14 mouse cellular contexts compared by ENCODE assay signal in the genomic region with DNA sequence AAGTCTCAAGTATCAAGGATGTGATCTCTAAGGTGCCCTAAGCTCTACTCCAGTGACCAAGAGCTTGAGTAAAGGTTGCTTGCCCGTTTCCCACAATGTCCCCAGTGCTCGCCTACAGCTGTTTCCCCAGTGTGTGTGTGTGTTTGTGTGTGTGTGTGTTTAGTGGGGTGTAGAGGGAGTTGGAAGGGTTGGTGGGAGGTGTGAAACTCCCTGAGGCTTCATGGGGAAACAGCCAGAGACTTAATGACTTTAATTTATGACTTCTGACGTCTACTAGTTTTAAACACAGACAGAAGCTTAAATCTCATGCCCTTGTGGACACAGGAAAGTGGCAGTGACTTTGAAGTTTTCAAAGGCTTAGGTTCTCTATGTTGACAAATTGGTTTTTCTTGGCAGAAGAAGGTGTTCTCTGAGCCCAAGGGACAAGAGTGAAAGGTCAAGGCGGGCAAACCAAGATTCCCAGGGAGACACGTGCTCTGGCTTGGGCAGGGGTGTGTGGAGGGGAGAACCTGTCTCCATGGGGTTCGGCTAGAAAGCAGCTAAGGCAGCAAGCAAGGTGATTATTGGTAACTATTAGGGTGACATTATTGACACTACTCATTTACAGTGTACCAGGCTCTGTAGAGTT. TPM values are rescaled to one million over a fixed set of nuclear protein-coding genes. Genes with fewer than 3 reads are reported as not detected.
DNase-seq lines count a peak whose midpoint lies in the region; ATAC-seq and TF ChIP-seq lines count a peak whose summit lies in the region.
"Had no signal": no experiment of that assay in that cellular context is flagged by ENCODE, and none has a peak within 500 bp of the region (broad histone marks: within the 10 kb centered on the region; RNA-seq: fewer than 3 reads in every experiment).

No protein-coding gene starts in this region.

- peak overlapping the region; percentile 87 for H3K27ac ChIP-seq in gastrocnemius, adult 2 months
- no peak overlapping the region for H3K27ac ChIP-seq in kidney, embryonic 14.5 days (ENCODE audit: low read depth, low read length)
- no peak overlapping the region for H3K27ac ChIP-seq in hindbrain, embryonic 10.5 days
- H3K27ac ChIP-seq: left cerebral cortex, adult 2 months; liver, embryonic 12.5 days had no signal

- H3K9me3 ChIP-seq in kidney, embryonic 14.5 days (ENCODE audit: control insufficient read depth, low read length), result no peaks in the 10 kb centered on the region
- H3K9me3 ChIP-seq in hindbrain, embryonic 10.5 days, result no peaks in the 10 kb centered on the region
- H3K9me3 ChIP-seq: liver, embryonic 12.5 days had no signal

- H3K9ac ChIP-seq in kidney, embryonic 14.5 days (ENCODE audit: low read depth, low read length), result no peak overlapping the region
- H3K9ac ChIP-seq: liver, embryonic 12.5 days had no signal

- no peak for TF ChIP-seq CTCF in gastrocnemius, adult 2 months (IDR thresholded peaks at IDR 0.05)

- H3K4me2 ChIP-seq in kidney, embryonic 14.5 days (replicated peaks; ENCODE audit: low read depth, low read length), result no peak overlapping the region
- H3K4me2 ChIP-seq: liver, embryonic 12.5 days had no signal

- intact Hi-C loops in gastrocnemius, adult 2 months (cut with DNase I), result no loop called here
- intact Hi-C loops in left cerebral cortex, postnatal 14 days (cut with DNase I), result no loop called here

- peak overlapping the region; percentile 47 for H3K4me3 ChIP-seq in gastrocnemius, adult 2 months
- no peak overlapping the region for H3K4me3 ChIP-seq in kidney, embryonic 14.5 days (ENCODE audit: low read length)
- H3K4me3 ChIP-seq in hindbrain, embryonic 10.5 days, result no peak overlapping the region
- H3K4me3 ChIP-seq: left cerebral cortex, adult 2 months; liver, embryonic 12.5 days had no signal

- no peaks in the 10 kb centered on the region for H3K27me3 ChIP-seq in kidney, embryonic 14.5 days (ENCODE audit: control insufficient read depth, insufficient read depth, low read length)
- H3K27me3 ChIP-seq in hindbrain, embryonic 10.5 days (ENCODE audit: insufficient read depth, poor library complexity, severe bottlenecking), result no peaks in the 10 kb centered on the region

- WGBS in kidney, embryonic 14.5 days, result 16% methylated on average over 6 of the region's 6 CpGs
- 80% methylated on average over 6 of the region's 6 CpGs for WGBS in hindbrain, embryonic 10.5 days

- peak; percentile 56 for DNase-seq in gastrocnemius, adult 2 months
- no peak for DNase-seq in gastrocnemius, postnatal 10 days
- DNase-seq in adrenal gland, postnatal 14 days, result peak; percentile 76
- DNase-seq in lung, postnatal 36 days, result peak; percentile 56
- DNase-seq in left cerebral cortex, postnatal 14 days (ENCODE audit: low spot score in 2 of 2), result no peak
- DNase-seq in hindbrain, embryonic 10.5 days (ENCODE audit: low spot score), result no peak
- no peak for DNase-seq in layer of hippocampus, postnatal 25 days (ENCODE audit: extremely low spot score in 1 of 2, low spot score in 1 of 2)
- DNase-seq: cerebellum, adult 11 months; thymus, postnatal 14 days had no signal

- peak; percentile 84 for ATAC-seq in kidney, embryonic 14.5 days (ENCODE audit: low FRiP score, low TSS enrichment)
- ATAC-seq: activated CD4-positive, CD25-positive, alpha-beta regulatory T cell, adult 4 months; forebrain, embryonic 14.5 days; liver, embryonic 12.5 days had no signal

- peaks cover 7% of the 10 kb centered on the region for H3K4me1 ChIP-seq in kidney, embryonic 14.5 days (ENCODE audit: control insufficient read depth, insufficient read depth, low read length)
- peaks cover 5% of the 10 kb centered on the region; the same call in 1 of the 2 replicates for H3K4me1 ChIP-seq in hindbrain, embryonic 10.5 days (replicated peaks)

- peaks cover 1% of the 10 kb centered on the region; the same call in 1 of the 2 replicates for H3K36me3 ChIP-seq in kidney, embryonic 14.5 days (ENCODE audit: control insufficient read depth, insufficient read depth, low read length)
- H3K36me3 ChIP-seq in hindbrain, embryonic 10.5 days, result no peaks in the 10 kb centered on the region
- H3K36me3 ChIP-seq: liver, embryonic 12.5 days had no signal

RNA-seq across cellular contexts. Expression of a gene that starts 6.2 kb away (rescaled TPM):
- total RNA-seq in gastrocnemius, adult 2 months (2021), result 10 to 100 TPM; 34.8 to 38.4 TPM
- 10 to 100 TPM; 23.1 to 24.2 TPM for total RNA-seq in gastrocnemius, postnatal 10 days (2021)
- total RNA-seq in adrenal gland, postnatal 14 days (2021), result 12.0 and 13.8 TPM in 2 replicates
- 10.5 and 18.6 TPM in 2 replicates for polyA plus RNA-seq in kidney, embryonic 14.5 days (2014; fragmentation: Nextera tagmentation; extraction: Ambion mirVana)
- total RNA-seq in left cerebral cortex, postnatal 14 days (2021), result 1 to 10 TPM; 3.5 to 4.6 TPM
- 4.4 and 6.1 TPM in 2 replicates for polyA plus RNA-seq in hindbrain, embryonic 10.5 days (2016; fragmentation: Nextera tagmentation; extraction: Ambion mirVana)
- 1 to 10 TPM; 2.2 to 2.5 TPM for total RNA-seq in layer of hippocampus, postnatal 25 days (2021)

RNA-seq across cellular contexts. Expression of a gene that starts 20.6 kb away (rescaled TPM):
- under 1 TPM; 0.33 to 0.45 TPM for total RNA-seq in gastrocnemius, adult 2 months (2021)
- under 1 TPM; 0.23 to 0.68 TPM for total RNA-seq in gastrocnemius, postnatal 10 days (2021)
- total RNA-seq in adrenal gland, postnatal 14 days (2021), result 0.70 and 1.2 TPM in 2 replicates
- 0.53 and 0.73 TPM in 2 replicates for polyA plus RNA-seq in kidney, embryonic 14.5 days (2014; fragmentation: Nextera tagmentation; extraction: Ambion mirVana)
- under 1 TPM; 0.53 to 0.64 TPM for total RNA-seq in left cerebral cortex, postnatal 14 days (2021)
- 0.36 and 0.41 TPM in 2 replicates for polyA plus RNA-seq in hindbrain, embryonic 10.5 days (2016; fragmentation: Nextera tagmentation; extraction: Ambion mirVana)
- 1 to 10 TPM; 1.3 to 1.6 TPM for total RNA-seq in layer of hippocampus, postnatal 25 days (2021)

RNA-seq across cellular contexts. Expression of a gene that starts 37.0 kb away (rescaled TPM):
- total RNA-seq in gastrocnemius, adult 2 months (2021), result 1 to 10 TPM; 1.3 to 1.4 TPM
- total RNA-seq in gastrocnemius, postnatal 10 days (2021), result 1 to 10 TPM; 1.3 to 3.5 TPM
- 3.1 and 3.4 TPM in 2 replicates for total RNA-seq in adrenal gland, postnatal 14 days (2021)
- 19.6 and 19.7 TPM in 2 replicates for polyA plus RNA-seq in kidney, embryonic 14.5 days (2014; fragmentation: Nextera tagmentation; extraction: Ambion mirVana)
- total RNA-seq in left cerebral cortex, postnatal 14 days (2021), result 10 to 100 TPM; 20.6 to 23.0 TPM
- 23.6 and 23.7 TPM in 2 replicates for polyA plus RNA-seq in hindbrain, embryonic 10.5 days (2016; fragmentation: Nextera tagmentation; extraction: Ambion mirVana)
- total RNA-seq in layer of hippocampus, postnatal 25 days (2021), result 10 to 100 TPM; 21.9 to 22.8 TPM

RNA-seq across cellular contexts. Expression of a gene that starts 53.0 kb away (rescaled TPM):
- 1 to 10 TPM; 4.5 to 7.6 TPM for total RNA-seq in gastrocnemius, adult 2 months (2021)
- 10 to 100 TPM; 11.3 to 15.2 TPM for total RNA-seq in gastrocnemius, postnatal 10 days (2021)
- 33.6 and 34.4 TPM in 2 replicates for total RNA-seq in adrenal gland, postnatal 14 days (2021)
- polyA plus RNA-seq in kidney, embryonic 14.5 days (2014; fragmentation: Nextera tagmentation; extraction: Ambion mirVana), result 62.1 and 62.9 TPM in 2 replicates
- total RNA-seq in left cerebral cortex, postnatal 14 days (2021), result 10 to 100 TPM; 23.8 to 23.9 TPM
- polyA plus RNA-seq in hindbrain, embryonic 10.5 days (2016; fragmentation: Nextera tagmentation; extraction: Ambion mirVana), result 44.0 and 44.4 TPM in 2 replicates
- total RNA-seq in layer of hippocampus, postnatal 25 days (2021), result 10 to 100 TPM; 28.9 to 30.2 TPM

Comparison
In these comparisons a context has a peak if more than half of its experiments do, and no peak if none do; other contexts are left out.
1. DNase-seq: peak in gastrocnemius, adult 2 months (single experiment), adrenal gland, postnatal 14 days (single experiment) and lung, postnatal 36 days (single experiment); none in gastrocnemius, postnatal 10 days (single experiment), left cerebral cortex, postnatal 14 days (0 of 2), hindbrain, embryonic 10.5 days (single experiment) and layer of hippocampus, postnatal 25 days (0 of 2).